Mouse (Mus musculus): Measurements from ENCODE around the gene Tmem151b.

The Tmem151b gene

GRCm38 (mm10) chr17:45584096-45584896, 34.8 kb upstream of the Tmem151b start:
- DNase-seq, result peak; percentile 87 to 93

GRCm38 (mm10) chr17:45582715-45583355, 33.4 kb upstream of the Tmem151b start:
- DNase-seq, result peak in 1 of 2 experiments; percentile 30

GRCm38 (mm10) chr17:45582188-45582587, 32.7 kb upstream of the Tmem151b start:
- no peak for DNase-seq

- DNase-seq, result peak; percentile 74 to 86
Measured at GRCm38 (mm10) chr17:45581567-45581983, 32.1 kb upstream of the Tmem151b start.

GRCm38 (mm10) chr17:45580958-45581477, 31.5 kb upstream of the Tmem151b start:
- DNase-seq, result peak; percentile 64 to 76

- DNase-seq, result no peak
Measured at GRCm38 (mm10) chr17:45579554-45579953, 30.1 kb upstream of the Tmem151b start.

- no peak for DNase-seq
Measured at GRCm38 (mm10) chr17:45578843-45579242, 29.4 kb upstream of the Tmem151b start.

- no peak for DNase-seq
Measured at GRCm38 (mm10) chr17:45578242-45578641, 28.8 kb upstream of the Tmem151b start.

- no peak for DNase-seq
Measured at GRCm38 (mm10) chr17:45575123-45575897, 25.8 kb upstream of the Tmem151b start.

- peak; percentile 72 to 78 for DNase-seq
Measured at GRCm38 (mm10) chr17:45574129-45574761, 24.8 kb upstream of the Tmem151b start.

GRCm38 (mm10) chr17:45573780-45574123, 24.3 kb upstream of the Tmem151b start:
- DNase-seq, result peak; percentile 97 to 98

GRCm38 (mm10) chr17:45573087-45573779, 23.8 kb upstream of the Tmem151b start, which contains the start of gene Hsp90ab1:
Hsp90ab1 (minus strand) TSS chr17:45573271.
- DNase-seq, result peak; percentile 99

GRCm38 (mm10) chr17:45572103-45573086, 22.9 kb upstream of the Tmem151b start:
- peak; percentile 89 to 94 for DNase-seq

GRCm38 (mm10) chr17:45569999-45570398, 20.5 kb upstream of the Tmem151b start:
- DNase-seq, result no peak

GRCm38 (mm10) chr17:45568990-45569389, 19.5 kb upstream of the Tmem151b start:
- no peak for DNase-seq

GRCm38 (mm10) chr17:45567162-45567601, 17.7 kb upstream of the Tmem151b start:
- DNase-seq, result no peak

- no peak for DNase-seq
Measured at GRCm38 (mm10) chr17:45566360-45567161, 17.1 kb upstream of the Tmem151b start.

GRCm38 (mm10) chr17:45566031-45566359, 16.5 kb upstream of the Tmem151b start:
- no peak for DNase-seq

GRCm38 (mm10) chr17:45565103-45565502, 15.6 kb upstream of the Tmem151b start:
- no peak for DNase-seq

- no peak for DNase-seq
Measured at GRCm38 (mm10) chr17:45564531-45565084, 15.1 kb upstream of the Tmem151b start.

All from lung, postnatal 4 days (tissue).